Mouse (Mus musculus): Measurements from ENCODE around the gene Tff3. TPM values are rescaled to one million over a fixed set of nuclear protein-coding genes. Genes with fewer than 3 reads are reported as not detected.

Gene Tff3
- polyA plus RNA-seq, 1 experiment from 2014 or later: 0.50 TPM

DNA sequence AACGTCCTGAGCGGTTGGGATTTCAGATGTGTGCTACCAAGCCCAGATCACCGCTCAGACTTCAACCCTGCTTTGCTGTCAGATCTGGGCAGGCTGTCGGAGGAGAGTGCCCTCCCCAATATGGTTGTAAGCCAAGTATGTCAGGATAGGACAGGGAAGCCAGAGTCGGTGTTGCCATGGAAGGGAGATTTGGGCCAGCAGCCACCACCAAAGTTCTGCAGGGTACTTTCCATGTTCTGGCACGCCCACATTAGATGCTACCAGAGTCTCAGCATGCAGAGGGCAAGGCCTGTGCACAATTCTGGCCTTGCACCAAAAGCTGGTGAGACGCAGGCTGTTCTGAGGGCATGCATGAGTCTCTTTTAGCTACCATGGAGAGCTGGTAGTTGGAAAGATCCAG lies 43.2 kb downstream of the Tff3 start:
- no peaks in the 10 kb centered on the region for H3K9me3 ChIP-seq
- no peak for DNase-seq (ENCODE audit: low spot score)
- 88% methylated on average over 7 of the region's 7 CpGs for WGBS
- no peaks in the 10 kb centered on the region for H3K27me3 ChIP-seq (ENCODE audit: insufficient read depth, poor library complexity, severe bottlenecking)
- H3K27ac ChIP-seq: no peak overlapping the region
- peaks cover 34% of the 10 kb centered on the region for H3K4me1 ChIP-seq
- no peak overlapping the region for H3K4me3 ChIP-seq
- H3K36me3 ChIP-seq: no peaks in the 10 kb centered on the region

- Histone ChIP-seq H3K9me3 (no peaks in the 10 kb centered on the region), H3K4me3 (no peak overlapping the region), H3K36me3 (no peaks in the 10 kb centered on the region), H3K4me1 (peaks cover 28% of the 10 kb centered on the region), H3K27ac (no peak overlapping the region; the same call in 1 of the 2 replicates), H3K27me3 (ENCODE audit: insufficient read depth, poor library complexity, severe bottlenecking) (no peaks in the 10 kb centered on the region)
- 71% methylated on average over 3 of the region's 3 CpGs for WGBS
- DNase-seq (ENCODE audit: low spot score): no peak
Observed at GRCm38 (mm10) chr17:31085519-31085918, 43.9 kb downstream of the Tff3 start.

- H3K4me3 ChIP-seq: no peak overlapping the region
- no peak overlapping the region for H3K27ac ChIP-seq
- no peaks in the 10 kb centered on the region for H3K27me3 ChIP-seq (ENCODE audit: insufficient read depth, poor library complexity, severe bottlenecking)
- DNase-seq (ENCODE audit: low spot score): no peak
- H3K4me1 ChIP-seq: peaks cover 30% of the 10 kb centered on the region
- no peaks in the 10 kb centered on the region for H3K9me3 ChIP-seq
- H3K36me3 ChIP-seq: no peaks in the 10 kb centered on the region
- WGBS: 87% methylated on average over 4 of the region's 4 CpGs
Observed at GRCm38 (mm10) chr17:31082296-31083078, 47.0 kb downstream of the Tff3 start.

GRCm38 (mm10) chr17:31079078-31079840 lies 50.2 kb downstream of the Tff3 start:
- no peak for DNase-seq (ENCODE audit: low spot score)
- Histone ChIP-seq H3K4me3 (no peak overlapping the region), H3K4me1 (peaks cover 45% of the 10 kb centered on the region), H3K36me3 (no peaks in the 10 kb centered on the region), H3K9me3 (no peaks in the 10 kb centered on the region), H3K27ac (peak overlapping the region; percentile 72), H3K27me3 (ENCODE audit: insufficient read depth, poor library complexity, severe bottlenecking) (no peaks in the 10 kb centered on the region)
- 47% methylated on average over 12 of the region's 12 CpGs for WGBS

DNA sequence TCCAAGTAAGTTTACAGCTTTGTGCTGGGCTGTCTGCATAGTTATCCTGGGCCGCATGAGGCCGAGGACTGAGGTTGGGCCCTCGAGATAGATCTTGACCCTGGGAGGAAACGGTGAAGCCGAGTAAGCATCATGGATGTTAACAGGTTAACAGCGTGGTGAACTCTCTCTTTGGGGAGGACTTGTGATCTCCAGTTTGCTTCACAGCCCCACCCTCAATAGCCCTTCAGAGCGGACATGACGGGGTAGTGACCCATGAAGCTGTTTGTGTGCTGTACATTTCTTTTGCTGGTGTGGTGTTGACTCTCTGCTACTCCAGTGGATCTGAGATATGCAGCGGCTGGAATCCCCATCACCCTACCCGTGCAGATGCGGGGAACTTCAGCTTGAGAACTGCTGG lies 50.9 kb downstream of the Tff3 start:
- H3K4me3 ChIP-seq: no peak overlapping the region
- H3K4me1 ChIP-seq: peaks cover 52% of the 10 kb centered on the region
- no peak for DNase-seq (ENCODE audit: low spot score)
- WGBS: 79% methylated on average over 11 of the region's 11 CpGs
- peak overlapping the region; percentile 72; the same call in 1 of the 2 replicates for H3K27ac ChIP-seq
- no peaks in the 10 kb centered on the region for H3K36me3 ChIP-seq
- H3K27me3 ChIP-seq (ENCODE audit: insufficient read depth, poor library complexity, severe bottlenecking): no peaks in the 10 kb centered on the region
- H3K9me3 ChIP-seq: no peaks in the 10 kb centered on the region

DNA sequence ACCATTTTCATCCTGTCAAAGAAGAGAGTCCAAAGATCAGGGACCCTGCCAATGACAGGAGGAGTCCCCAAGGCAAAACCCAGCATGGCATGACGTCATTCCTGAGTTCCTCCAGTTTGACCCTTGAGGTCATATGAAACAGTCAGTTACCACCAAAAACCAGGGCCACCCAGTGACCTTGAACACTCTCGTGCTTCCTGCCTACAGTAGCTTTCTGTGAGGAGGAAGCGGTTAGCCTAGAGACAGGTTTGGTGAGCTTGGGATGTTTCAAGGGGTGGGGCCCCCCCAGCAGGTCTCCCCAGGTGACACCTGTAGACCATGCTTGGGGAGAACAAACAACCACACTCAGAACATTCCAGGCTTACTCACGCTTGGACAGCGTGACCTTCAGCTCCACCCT lies 51.9 kb downstream of the Tff3 start:
- Histone ChIP-seq H3K9me3 (no peaks in the 10 kb centered on the region), H3K36me3 (no peaks in the 10 kb centered on the region), H3K4me3 (no peak overlapping the region), H3K27ac (peak overlapping the region; percentile 52; the same call in 1 of the 2 replicates), H3K4me1 (peaks cover 62% of the 10 kb centered on the region), H3K27me3 (ENCODE audit: insufficient read depth, poor library complexity, severe bottlenecking) (no peaks in the 10 kb centered on the region)
- no peak for DNase-seq (ENCODE audit: low spot score)
- WGBS: 68% methylated on average over 5 of the region's 5 CpGs

GRCm38 (mm10) chr17:31075471-31075870 lies 54.0 kb downstream of the Tff3 start:
- WGBS: 74% methylated on average over 5 of the region's 5 CpGs
- peak overlapping the region; percentile 48; the same call in 1 of the 2 replicates for H3K27ac ChIP-seq
- H3K27me3 ChIP-seq (ENCODE audit: insufficient read depth, poor library complexity, severe bottlenecking): no peaks in the 10 kb centered on the region
- no peak for DNase-seq (ENCODE audit: low spot score)
- H3K9me3 ChIP-seq: no peaks in the 10 kb centered on the region
- H3K4me1 ChIP-seq: peaks cover 82% of the 10 kb centered on the region
- H3K36me3 ChIP-seq: no peaks in the 10 kb centered on the region
- H3K4me3 ChIP-seq: no peak overlapping the region

Other genes starting within 250 kb of the Tff3 start
- 0.10 TPM in 1 of 2 replicates, not detected in the other for gene Glp1r, start 227.8 kb downstream of the Tff3 start, polyA plus RNA-seq (2016; fragmentation: Nextera tagmentation; extraction: Ambion mirVana)
- 0.06 and 0.11 TPM in 2 replicates for gene Umodl1, start 175.0 kb downstream of the Tff3 start, polyA plus RNA-seq (2016; fragmentation: Nextera tagmentation; extraction: Ambion mirVana)
- 4.9 and 6.0 TPM in 2 replicates for gene Abcg1, start 72.0 kb downstream of the Tff3 start, polyA plus RNA-seq (2016; fragmentation: Nextera tagmentation; extraction: Ambion mirVana)
- gene Tff2, start 14.6 kb upstream of the Tff3 start, polyA plus RNA-seq (2016; fragmentation: Nextera tagmentation; extraction: Ambion mirVana): not detected in 2 replicates
- gene Tff1, start 35.6 kb upstream of the Tff3 start, polyA plus RNA-seq (2016; fragmentation: Nextera tagmentation; extraction: Ambion mirVana): 0.33 TPM in 1 of 2 replicates, not detected in the other
- gene Tmprss3, start 69.3 kb upstream of the Tff3 start, polyA plus RNA-seq (2016; fragmentation: Nextera tagmentation; extraction: Ambion mirVana): not detected in 2 replicates
- gene Ubash3a, start 78.2 kb upstream of the Tff3 start, polyA plus RNA-seq (2016; fragmentation: Nextera tagmentation; extraction: Ambion mirVana): 0.75 and 3.0 TPM in 2 replicates
- 1.8 and 2.4 TPM in 2 replicates for gene Rsph1, start 147.7 kb upstream of the Tff3 start, polyA plus RNA-seq (2016; fragmentation: Nextera tagmentation; extraction: Ambion mirVana)
- 3.9 and 4.8 TPM in 2 replicates for gene Slc37a1, start 157.1 kb upstream of the Tff3 start, polyA plus RNA-seq (2016; fragmentation: Nextera tagmentation; extraction: Ambion mirVana)